Mouse (Mus musculus) CD4-positive, CD25-positive, alpha-beta regulatory T cell, adult 2 months (primary cell): ENCODE results near the gene Zfp444.
A peak's percentile ranks its signal among the peaks of the same experiment; 100 is the strongest.
"Not testable (repeated sequence)": the region's sequence is repeated elsewhere in the genome, so short reads cannot be mapped to it uniquely, and the experiment has no call there.

Experiments
- DNase-seq: peaks from one replicate; pipeline ENCODE4 v3.0.0-alpha.2; 2012; ENCODE audit warnings: low read depth, low spot score

The Zfp444 gene

GRCm38 (mm10) chr7:6213144-6213543, 41.1 kb downstream of the Zfp444 start:
- DNase-seq: peak; percentile 66

GRCm38 (mm10) chr7:6214691-6215090, 42.7 kb downstream of the Zfp444 start:
- not testable (repeated sequence) for DNase-seq

- DNase-seq: no peak
These were observed 48.1 kb downstream of the Zfp444 start for GRCm38 (mm10) chr7:6220147-6220546.

GRCm38 (mm10) chr7:6221978-6222377, 50.0 kb downstream of the Zfp444 start, which contains the start of gene Zscan5b:
Gene Zscan5b (plus strand): TSS chr7:6222278.
- DNase-seq: no peak

GRCm38 (mm10) chr7:6228491-6228890, 56.5 kb downstream of the Zfp444 start:
- DNase-seq: peak; percentile 4

- no peak for DNase-seq
These were observed 67.8 kb downstream of the Zfp444 start for GRCm38 (mm10) chr7:6239787-6240186.

GRCm38 (mm10) chr7:6240841-6241425, 68.9 kb downstream of the Zfp444 start:
- peak; percentile 80 for DNase-seq
